Mouse (Mus musculus) ovary, postnatal 14 days (tissue): Measurements from ENCODE around the gene Ap3s2.

Source experiments
- DNase-seq: peaks from one replicate; pipeline ENCODE4 v3.0.0; 2022; ENCODE audit warnings: low spot score

Gene Ap3s2

GRCm38 (mm10) chr7:79888603-79889002 lies 31.8 kb downstream of the Ap3s2 start:
- no peak for DNase-seq

- DNase-seq = no peak
These were observed 36.7 kb downstream of the Ap3s2 start for GRCm38 (mm10) chr7:79883613-79884334.

GRCm38 (mm10) chr7:79881901-79882300 lies 38.5 kb downstream of the Ap3s2 start:
- DNase-seq = no peak

- no peak for DNase-seq
These were observed 39.5 kb downstream of the Ap3s2 start for GRCm38 (mm10) chr7:79880998-79881397.

GRCm38 (mm10) chr7:79880033-79880432 lies 40.4 kb downstream of the Ap3s2 start:
- no peak for DNase-seq

- no peak for DNase-seq
These were observed 41.9 kb downstream of the Ap3s2 start for GRCm38 (mm10) chr7:79878455-79879025.

- DNase-seq = no peak
These were observed 47.0 kb downstream of the Ap3s2 start for GRCm38 (mm10) chr7:79873407-79873806.

- DNase-seq = no peak
These were observed 48.6 kb downstream of the Ap3s2 start for GRCm38 (mm10) chr7:79871797-79872345.

- no peak for DNase-seq
These were observed 51.3 kb downstream of the Ap3s2 start for GRCm38 (mm10) chr7:79869072-79869719.

GRCm38 (mm10) chr7:79868475-79868874 lies 52.0 kb downstream of the Ap3s2 start:
- DNase-seq = no peak

GRCm38 (mm10) chr7:79867861-79868260 lies 52.6 kb downstream of the Ap3s2 start:
- no peak for DNase-seq

- no peak for DNase-seq
These were observed 54.0 kb downstream of the Ap3s2 start for GRCm38 (mm10) chr7:79866294-79867000.

- DNase-seq = no peak
These were observed 58.7 kb downstream of the Ap3s2 start for GRCm38 (mm10) chr7:79861794-79862193.

- no peak for DNase-seq
These were observed 59.6 kb downstream of the Ap3s2 start, which contains the start of gene Anpep for GRCm38 (mm10) chr7:79860811-79861210. Anpep (minus strand) TSS chr7:79861059.

GRCm38 (mm10) chr7:79858956-79859630 lies 61.4 kb downstream of the Ap3s2 start:
- DNase-seq = no peak

- DNase-seq = no peak
These were observed 62.1 kb downstream of the Ap3s2 start for GRCm38 (mm10) chr7:79858202-79858934.

- no peak for DNase-seq
These were observed 64.1 kb downstream of the Ap3s2 start for GRCm38 (mm10) chr7:79856305-79856704.

- peak; percentile 43 for DNase-seq
These were observed 72.7 kb downstream of the Ap3s2 start for GRCm38 (mm10) chr7:79847456-79848451.

GRCm38 (mm10) chr7:79846342-79846741 lies 74.1 kb downstream of the Ap3s2 start:
- no peak for DNase-seq
